Mouse (Mus musculus) liver, adult 2 months (tissue): ENCODE data around the gene Fbxo42. TPM values are rescaled to one million over a fixed set of nuclear protein-coding genes. Genes with fewer than 3 reads are reported as not detected.
A peak's percentile ranks its signal among the peaks of the same experiment; 100 is the strongest.
"Not testable (repeated sequence)": the region's sequence is repeated elsewhere in the genome, so short reads cannot be mapped to it uniquely, and the experiment has no call there.

Experiments
- DNase-seq: peaks from one replicate; pipeline ENCODE4 v3.0.0-alpha.2; 2011; ENCODE audit warnings: low read depth, low spot score; ENCODE audit errors: extremely low read depth
- H3K27ac ChIP-seq: fragments of 200-500 bp; replicated peaks from 2 replicates; pipeline ENCODE4 v1.5.1; 2012; ENCODE audit warnings: low read depth, mild to moderate bottlenecking, control low read depth, inconsistent platforms, low read length; ENCODE audit not compliant: insufficient read depth
- H3K27me3 ChIP-seq: fragments of 200-500 bp; 2 replicates; pipeline ENCODE4 v1.6.1; 2012; ENCODE audit warnings: mild to moderate bottlenecking, moderate library complexity, low read length, inconsistent platforms; ENCODE audit not compliant: control insufficient read depth, insufficient read depth
- H3K36me3 ChIP-seq: fragments of 200-500 bp; 2 replicates; pipeline ENCODE4 v1.6.1; 2012; ENCODE audit warnings: low read length, inconsistent platforms; ENCODE audit not compliant: control insufficient read depth, insufficient read depth
- H3K4me1 ChIP-seq: fragments of 200-500 bp; 2 replicates; pipeline ENCODE4 v1.6.1; 2011; ENCODE audit warnings: low read length; ENCODE audit not compliant: control insufficient read depth, insufficient read depth
- H3K4me3 ChIP-seq: fragments of 200-500 bp; 2 replicates; pipeline ENCODE4 v1.5.1; 2011; ENCODE audit warnings: low read depth, mild to moderate bottlenecking, control low read depth, low read length, moderate library complexity; ENCODE audit not compliant: insufficient read depth
- H3K79me2 ChIP-seq: fragments of 200-500 bp; 2 replicates; pipeline ENCODE4 v1.6.1; 2012; ENCODE audit warnings: inconsistent platforms, mild to moderate bottlenecking, low read length, moderate library complexity; ENCODE audit not compliant: control insufficient read depth, insufficient read depth
- H3K9ac ChIP-seq: fragments of 200-500 bp; 2 replicates; pipeline ENCODE4 v1.6.1; 2012; ENCODE audit warnings: low read depth, mild to moderate bottlenecking, control low read depth, inconsistent platforms, low read length
- CTCF ChIP-seq: fragments of 200-500 bp; IDR thresholded peaks from 2 replicates; pipeline ENCODE4 v1.5.1; 2011; ENCODE audit warnings: low read depth, low read length, control low read depth
- POLR2A ChIP-seq: fragments of 200-500 bp; IDR thresholded peaks from 2 replicates; pipeline ENCODE4 v1.6.1; 2011; ENCODE audit warnings: low read length, control low read depth; ENCODE audit not compliant: insufficient read depth; ENCODE audit errors: extremely low read depth
- WGBS: fragments of 180-500 bp; shearing (Covaris S2); methylation state at CpG from one replicate; pipeline ENCODE4 v1.1.7; 2018; 5-methylcytosine and 5-hydroxymethylcytosine counted together
- polyA plus RNA-seq: library from polyadenylated mRNA; depleted of rRNA; stranded (reverse); fragments of >200 nt; gene quantifications from 2 replicates; pipeline ENCODE4 v1.2.3, GENCODE M21; 2012
- total RNA-seq: library from RNA; depleted of rRNA; stranded (reverse); fragments of >200 nt; gene quantifications from 2 replicates; pipeline ENCODE4 v1.2.3, GENCODE M21; 2014

Gene Fbxo42
- total and polyA plus RNA-seq, 2 experiments, result 2.0 to 6.3 TPM

GRCm38 (mm10) chr4:141138425-141139115, 9.1 kb upstream of the Fbxo42 start:
- peak; percentile 55 for DNase-seq

GRCm38 (mm10) chr4:141139116-141139970, 8.4 kb upstream of the Fbxo42 start, which contains the start of gene Szrd1:
Gene Szrd1, minus strand, starts transcription at chr4:141139775.
- Histone ChIP-seq H3K36me3 (no peaks in the 10 kb centered on the region), H3K27me3 (no peaks in the 10 kb centered on the region), H3K27ac (peak within 1 kb of the TSS; percentile 92), H3K79me2 (peaks cover 27% of the 10 kb centered on the region; the same call in 1 of the 2 replicates), H3K4me3 (peak within 1 kb of the TSS; percentile 90), H3K9ac (peak within 1 kb of the TSS; percentile 87), H3K4me1 (peaks cover 28% of the 10 kb centered on the region)
- peak; percentile 90 for DNase-seq
- WGBS, result under 1% methylated on average over 63 of the region's 63 CpGs
- TF ChIP-seq POLR2A (peak; percentile 67), CTCF (no peak)

More at GRCm38 (mm10) chr4:141138425-141139115, 9.1 kb upstream of the Fbxo42 start:
- under 1% methylated on average over 29 of the region's 29 CpGs for WGBS
- Histone ChIP-seq H3K79me2 (peaks cover 27% of the 10 kb centered on the region; the same call in 1 of the 2 replicates), H3K4me1 (peaks cover 31% of the 10 kb centered on the region), H3K27ac (peak overlapping the region; percentile 92), H3K36me3 (no peaks in the 10 kb centered on the region), H3K9ac (peak overlapping the region; percentile 87), H3K27me3 (no peaks in the 10 kb centered on the region), H3K4me3 (peak overlapping the region; percentile 90)
- no peak for TF ChIP-seq CTCF
- TF ChIP-seq POLR2A, result no peak

- H3K79me2 ChIP-seq, result peaks cover 25% of the 10 kb centered on the region; the same call in 1 of the 2 replicates
- not testable (repeated sequence) for H3K4me3 ChIP-seq, H3K9ac ChIP-seq, H3K27ac ChIP-seq, DNase-seq, H3K27me3 ChIP-seq, H3K36me3 ChIP-seq
- WGBS, result 90% methylated on average over 9 of the region's 9 CpGs
- H3K4me1 ChIP-seq, result peaks cover 20% of the 10 kb centered on the region
These were observed 7.4 kb upstream of the Fbxo42 start for GRCm38 (mm10) chr4:141140354-141140753.

- H3K36me3 ChIP-seq, result no peaks in the 10 kb centered on the region
- DNase-seq, result no peak
- no peaks in the 10 kb centered on the region for H3K27me3 ChIP-seq
- H3K4me3 ChIP-seq, result no peak overlapping the region
- TF ChIP-seq POLR2A, result no peak
- no peak for TF ChIP-seq CTCF
- 94% methylated on average over 6 of the region's 6 CpGs for WGBS
- peaks cover 24% of the 10 kb centered on the region; the same call in 1 of the 2 replicates for H3K79me2 ChIP-seq
- H3K4me1 ChIP-seq, result peaks cover 15% of the 10 kb centered on the region
- H3K9ac ChIP-seq, result no peak overlapping the region
- H3K27ac ChIP-seq, result no peak overlapping the region
These were observed 6.7 kb upstream of the Fbxo42 start for GRCm38 (mm10) chr4:141140967-141141366.

- TF ChIP-seq POLR2A (no peak), CTCF (peak; percentile 67)
- Histone ChIP-seq H3K27ac (no peak overlapping the region), H3K4me1 (0 out of 2 replicates have a peak, but pooled peaks cover 4% of the 10 kb centered on the region), H3K4me3 (no peak overlapping the region), H3K36me3 (no peaks in the 10 kb centered on the region), H3K27me3 (no peaks in the 10 kb centered on the region), H3K9ac (no peak overlapping the region; the same call in 1 of the 2 replicates), H3K79me2 (peaks cover 12% of the 10 kb centered on the region; the same call in 1 of the 2 replicates)
- 24% methylated on average over 9 of the region's 9 CpGs for WGBS
- peak; percentile 67 for DNase-seq
These were observed 5.4 kb upstream of the Fbxo42 start for GRCm38 (mm10) chr4:141142285-141142811.

- not testable (repeated sequence) for H3K36me3 ChIP-seq
- 95% methylated on average over 11 of the region's 16 CpGs for WGBS
These were observed 2.6 kb upstream of the Fbxo42 start for GRCm38 (mm10) chr4:141145124-141145523.

More at GRCm38 (mm10) chr4:141145124-141145523, 2.6 kb upstream of the Fbxo42 start:
- H3K27ac ChIP-seq, H3K4me3 ChIP-seq, DNase-seq, H3K27me3 ChIP-seq, H3K9ac ChIP-seq: not testable (repeated sequence)
- Histone ChIP-seq H3K4me1 (peaks cover 10% of the 10 kb centered on the region), H3K79me2 (peaks cover 15% of the 10 kb centered on the region; the same call in 1 of the 2 replicates)
